Mouse (Mus musculus) A20 (cell line): ENCODE data around the gene Zfp28.

Source experiments
- DNase-seq: peaks from one replicate; pipeline ENCODE4 v3.0.0-alpha.2; 2011; ENCODE audit warnings: low read depth, low spot score

Gene Zfp28

GRCm38 (mm10) chr7:6397996-6398975 is 15.2 kb downstream of the Zfp28 start, which contains the start of gene Smim17:
TSS of gene Smim17 (plus strand) at chr7:6398715.
- peak; percentile 21 for DNase-seq

- peak; percentile 91 for DNase-seq
Measured at GRCm38 (mm10) chr7:6410043-6410442, 26.9 kb downstream of the Zfp28 start, which contains the start of gene Gm20715. TSS of gene Gm20715 (plus strand) at chr7:6410277.

GRCm38 (mm10) chr7:6414626-6415441 is 31.7 kb downstream of the Zfp28 start:
- no peak for DNase-seq

DNA sequence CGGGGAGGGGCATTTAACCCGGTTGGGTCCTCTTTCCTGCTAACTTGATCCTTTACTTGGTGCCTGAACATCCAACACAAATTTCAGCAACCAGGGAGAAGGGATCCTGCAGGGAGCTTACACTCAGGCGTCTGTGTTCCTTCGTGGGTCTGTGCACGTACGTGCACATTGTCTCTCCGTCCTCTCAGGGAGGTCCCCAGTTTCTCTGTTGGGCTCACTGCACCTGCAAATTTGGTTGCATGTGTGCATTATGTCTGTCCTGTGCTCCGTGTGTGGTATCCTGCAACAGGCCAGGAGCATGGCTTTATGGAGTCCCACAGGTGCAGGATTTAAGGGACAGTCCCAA is 32.3 kb downstream of the Zfp28 start:
- DNase-seq: no peak

- DNase-seq: no peak
Measured at GRCm38 (mm10) chr7:6419894-6420293, 36.8 kb downstream of the Zfp28 start.

GRCm38 (mm10) chr7:6429381-6429780 is 46.3 kb downstream of the Zfp28 start:
- DNase-seq: no peak

- peak; percentile 49 for DNase-seq
Measured at GRCm38 (mm10) chr7:6430342-6430741, 47.2 kb downstream of the Zfp28 start.

GRCm38 (mm10) chr7:6438388-6438787 is 55.3 kb downstream of the Zfp28 start, which contains the start of gene Olfr1344:
TSS of gene Olfr1344 (plus strand) at chr7:6438688.
- no peak for DNase-seq

DNA sequence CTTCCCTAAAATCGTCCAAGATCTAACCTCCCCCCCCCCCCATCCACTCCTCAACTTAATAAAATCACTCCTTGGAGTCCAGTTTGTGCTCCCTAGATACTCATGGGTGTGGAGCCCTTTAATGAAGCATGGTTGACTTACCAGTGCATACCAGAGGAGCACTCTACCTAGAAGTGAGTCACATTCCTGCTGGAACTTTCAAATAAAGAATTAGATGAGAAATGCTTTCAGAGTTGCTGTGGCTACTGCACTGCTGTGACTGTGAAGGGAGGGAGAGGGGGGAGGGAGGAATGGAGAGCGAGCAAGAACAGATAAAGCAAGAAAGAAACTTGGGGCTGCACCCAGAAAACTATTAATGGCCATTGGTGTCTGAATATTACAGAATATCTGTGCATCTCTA is 58.1 kb downstream of the Zfp28 start:
- DNase-seq: no peak
